15 mouse cellular contexts compared by ENCODE assay signal in genomic region chr2:136816717-136817400, GRCm38 (mm10).
DNase-seq lines count a peak whose midpoint lies in the region; ATAC-seq lines count a peak whose summit lies in the region.
"Had no signal": no experiment of that assay in that cellular context is flagged by ENCODE, and none has a peak within 500 bp of the region (broad histone marks: within the 10 kb centered on the region; RNA-seq: fewer than 3 reads in every experiment).

No protein-coding gene starts in this region.

- no peaks in the 10 kb centered on the region for H3K4me1 ChIP-seq in hindbrain, embryonic 14.5 days (replicated peaks; ENCODE audit: control insufficient read depth, insufficient read depth, low read length)
- H3K4me1 ChIP-seq in hindbrain, embryonic 10.5 days (replicated peaks): no peaks in the 10 kb centered on the region
- no peaks in the 10 kb centered on the region for H3K4me1 ChIP-seq in lung, embryonic 16.5 days (replicated peaks; ENCODE audit: control insufficient read depth, insufficient read depth, low read length)

- no peaks in the 10 kb centered on the region for H3K9me3 ChIP-seq in hindbrain, embryonic 14.5 days (ENCODE audit: control insufficient read depth, low read length)
- H3K9me3 ChIP-seq in hindbrain, embryonic 10.5 days: no peaks in the 10 kb centered on the region
- H3K9me3 ChIP-seq in lung, embryonic 16.5 days (ENCODE audit: control insufficient read depth, low read length): no peaks in the 10 kb centered on the region

- no peak for ATAC-seq in hindbrain, embryonic 14.5 days (ENCODE audit: low FRiP score)
- peak; percentile 36; the same call in 1 of the 2 replicates for ATAC-seq in lung, embryonic 16.5 days (ENCODE audit: low read depth)

- H3K27ac ChIP-seq in hindbrain, embryonic 14.5 days: no peak overlapping the region; the same call in 1 of the 2 replicates
- no peak overlapping the region for H3K27ac ChIP-seq in hindbrain, embryonic 10.5 days
- H3K27ac ChIP-seq in lung, embryonic 16.5 days (ENCODE audit: low read length): no peak overlapping the region

- H3K9ac ChIP-seq in hindbrain, embryonic 14.5 days: no peak overlapping the region
- H3K9ac ChIP-seq in lung, embryonic 16.5 days (ENCODE audit: low read length): no peak overlapping the region

- H3K4me2 ChIP-seq in hindbrain, embryonic 14.5 days (replicated peaks): no peak overlapping the region
- no peak overlapping the region for H3K4me2 ChIP-seq in lung, embryonic 16.5 days (ENCODE audit: low read depth, low read length)

- no peaks in the 10 kb centered on the region for H3K36me3 ChIP-seq in hindbrain, embryonic 14.5 days (replicated peaks; ENCODE audit: control insufficient read depth, insufficient read depth)
- no peaks in the 10 kb centered on the region for H3K36me3 ChIP-seq in hindbrain, embryonic 10.5 days
- no peaks in the 10 kb centered on the region for H3K36me3 ChIP-seq in lung, embryonic 16.5 days (ENCODE audit: control insufficient read depth, insufficient read depth, low read length)

- peak; percentile 37 for DNase-seq in hindbrain, embryonic 14.5 days (ENCODE audit: low spot score)
- no peak for DNase-seq in hindbrain, embryonic 10.5 days (ENCODE audit: low spot score)
- DNase-seq in lung, postnatal 4 days: no peak
- peak; percentile 92 for DNase-seq in cerebellum, adult 9-10 months
- peak; percentile 27 to 32 for DNase-seq in layer of hippocampus, postnatal 36 days
- no peak for DNase-seq in adrenal gland, adult 8-10 months
- DNase-seq in right cerebral cortex, postnatal 36 days (ENCODE audit: low spot score in 2 of 2): no peak
- DNase-seq: adrenal gland, adult 2 months; gastrocnemius, postnatal 36 days; kidney, adult 18-20 months; kidney, postnatal 10 days; lung, postnatal 14 days; right cerebral cortex, postnatal 25 days had no signal

- no peak overlapping the region for H3K4me3 ChIP-seq in hindbrain, embryonic 14.5 days (replicated peaks; ENCODE audit: low read length)
- no peak overlapping the region for H3K4me3 ChIP-seq in hindbrain, embryonic 10.5 days
- no peak overlapping the region for H3K4me3 ChIP-seq in lung, embryonic 16.5 days (ENCODE audit: low read length)

- WGBS in hindbrain, embryonic 14.5 days: 61% methylated on average over 9 of the region's 9 CpGs
- WGBS in hindbrain, embryonic 10.5 days: 83% methylated on average over 9 of the region's 9 CpGs
- 79% methylated on average over 9 of the region's 9 CpGs for WGBS in lung, embryonic 16.5 days

- no peaks in the 10 kb centered on the region for H3K27me3 ChIP-seq in hindbrain, embryonic 14.5 days (ENCODE audit: control insufficient read depth, insufficient read depth, low read length)
- H3K27me3 ChIP-seq in hindbrain, embryonic 10.5 days (ENCODE audit: insufficient read depth, poor library complexity, severe bottlenecking): no peaks in the 10 kb centered on the region
- H3K27me3 ChIP-seq in lung, embryonic 16.5 days (ENCODE audit: control insufficient read depth, insufficient read depth, low read depth, low read length): no peaks in the 10 kb centered on the region
- H3K27me3 ChIP-seq: CH12.LX had no signal

Comparison
In these comparisons a context has a peak if more than half of its experiments do, and no peak if none do; other contexts are left out.
1. DNase-seq: peak in hindbrain, embryonic 14.5 days (single experiment), cerebellum, adult 9-10 months (single experiment) and layer of hippocampus, postnatal 36 days (2 of 2); none in hindbrain, embryonic 10.5 days (single experiment), lung, postnatal 4 days (0 of 2), adrenal gland, adult 8-10 months (single experiment) and right cerebral cortex, postnatal 36 days (0 of 2).